Mouse (Mus musculus) hindlimb bud, embryonic 11.5 days (tissue): ENCODE data around the gene Slc1a7.

ENCODE experiments used
- DNase-seq: peaks from one replicate; pipeline ENCODE4 v3.0.0-alpha.2; 2012; ENCODE audit warnings: low read depth, low spot score; ENCODE audit errors: extremely low spot score

Slc1a7 gene

GRCm38 (mm10) chr4:108007532-108008103 is 39.5 kb downstream of the Slc1a7 start:
- no peak for DNase-seq

GRCm38 (mm10) chr4:108008541-108008940 is 40.4 kb downstream of the Slc1a7 start:
- no peak for DNase-seq

- no peak for DNase-seq
These were observed 46.3 kb downstream of the Slc1a7 start for GRCm38 (mm10) chr4:108014466-108014865.

- DNase-seq: no peak
These were observed 47.1 kb downstream of the Slc1a7 start for GRCm38 (mm10) chr4:108015067-108015765.

- no peak for DNase-seq
These were observed 48.2 kb downstream of the Slc1a7 start for GRCm38 (mm10) chr4:108016321-108016720.

DNA sequence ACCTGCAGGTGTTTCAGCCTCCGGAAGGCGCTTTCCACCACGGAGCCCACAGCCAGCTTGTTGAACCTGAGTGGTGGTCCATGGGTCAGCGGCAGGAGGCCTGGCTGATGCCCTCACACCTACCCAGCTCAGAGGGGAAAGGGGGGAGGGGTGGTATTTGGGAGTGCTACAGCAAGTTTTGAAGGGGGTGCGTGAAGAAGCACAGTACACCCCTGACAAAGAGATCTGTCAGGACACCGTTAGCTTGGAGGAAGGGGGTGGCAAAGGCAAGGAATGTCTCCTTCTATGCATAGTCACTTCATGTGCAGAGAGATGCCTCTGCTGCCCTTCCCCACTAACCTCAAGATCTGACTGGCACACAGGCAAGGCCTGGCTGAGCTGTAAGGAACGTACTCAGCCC is 49.7 kb downstream of the Slc1a7 start:
- DNase-seq: no peak

- no peak for DNase-seq
These were observed 50.2 kb downstream of the Slc1a7 start for GRCm38 (mm10) chr4:108018241-108018923.

DNA sequence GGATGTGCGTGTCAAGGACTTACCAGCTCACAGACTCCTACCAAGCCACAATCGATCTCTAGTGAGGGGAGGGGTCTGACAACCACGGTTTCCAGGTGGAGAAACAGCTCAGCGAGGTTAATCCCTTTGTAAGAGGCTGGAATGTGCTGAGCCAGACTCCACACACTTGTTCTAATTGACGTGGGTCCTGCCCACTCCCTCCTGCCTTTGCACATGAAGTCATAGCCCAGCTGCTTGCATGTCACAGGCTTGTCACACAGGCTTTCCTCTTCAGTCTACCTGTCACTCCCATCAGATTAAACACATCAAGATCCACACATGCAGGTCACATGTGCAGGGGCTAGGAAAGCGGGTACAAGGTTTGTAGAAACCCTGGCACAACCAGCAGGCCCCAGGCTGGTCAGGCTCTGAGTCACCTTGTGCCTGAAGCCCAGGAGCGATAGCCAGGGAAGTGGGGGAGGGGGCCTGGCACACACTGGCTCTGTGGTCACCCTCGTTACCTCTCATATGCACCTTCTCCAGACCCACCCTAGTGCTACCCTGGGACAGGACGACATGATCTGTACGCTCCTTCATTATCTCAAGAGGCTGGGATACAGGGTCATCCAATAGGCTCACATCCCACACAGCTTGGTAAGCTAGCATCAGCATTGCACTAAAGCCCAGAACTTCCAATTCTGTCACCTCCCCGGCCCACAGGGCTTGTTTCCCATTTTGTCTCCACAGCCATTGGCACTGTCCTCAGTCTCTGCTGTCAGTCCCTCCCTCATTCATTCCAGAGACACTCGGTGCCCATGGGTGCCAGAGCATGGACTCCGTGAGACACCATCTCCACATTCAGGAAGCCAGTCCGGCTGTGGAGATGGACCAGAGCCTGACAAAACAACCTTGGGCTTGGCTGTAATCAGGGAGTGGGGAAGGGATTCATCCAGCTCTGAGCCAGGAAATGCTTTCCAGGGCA is 51.1 kb downstream of the Slc1a7 start:
- DNase-seq: no peak

DNA sequence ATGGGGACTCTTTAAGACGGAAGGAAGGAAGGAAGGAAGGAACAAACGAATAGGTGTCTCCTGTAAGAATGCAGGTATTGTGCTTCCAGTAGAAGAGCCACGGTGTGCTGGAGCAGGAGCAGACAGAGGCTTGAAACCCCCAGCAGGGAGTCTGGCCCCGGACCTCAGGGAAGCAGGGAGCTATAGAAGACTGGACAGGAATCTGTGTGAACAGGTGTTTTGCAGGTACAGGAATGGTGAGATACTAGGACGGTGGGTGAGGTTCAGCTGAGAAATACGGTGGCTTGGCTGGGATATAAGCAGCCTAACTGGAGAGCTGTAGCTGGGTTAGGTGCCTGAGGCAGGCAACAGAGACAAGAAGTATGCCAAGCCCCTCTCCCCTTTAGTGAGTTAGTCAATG is 52.0 kb downstream of the Slc1a7 start:
- no peak for DNase-seq

GRCm38 (mm10) chr4:108023186-108023585 is 55.1 kb downstream of the Slc1a7 start:
- DNase-seq: no peak

- DNase-seq: no peak
These were observed 56.5 kb downstream of the Slc1a7 start for GRCm38 (mm10) chr4:108024641-108025040.

GRCm38 (mm10) chr4:108025269-108025668 is 57.1 kb downstream of the Slc1a7 start:
- no peak for DNase-seq

- DNase-seq: no peak
These were observed 58.1 kb downstream of the Slc1a7 start for GRCm38 (mm10) chr4:108026193-108026592.

DNA sequence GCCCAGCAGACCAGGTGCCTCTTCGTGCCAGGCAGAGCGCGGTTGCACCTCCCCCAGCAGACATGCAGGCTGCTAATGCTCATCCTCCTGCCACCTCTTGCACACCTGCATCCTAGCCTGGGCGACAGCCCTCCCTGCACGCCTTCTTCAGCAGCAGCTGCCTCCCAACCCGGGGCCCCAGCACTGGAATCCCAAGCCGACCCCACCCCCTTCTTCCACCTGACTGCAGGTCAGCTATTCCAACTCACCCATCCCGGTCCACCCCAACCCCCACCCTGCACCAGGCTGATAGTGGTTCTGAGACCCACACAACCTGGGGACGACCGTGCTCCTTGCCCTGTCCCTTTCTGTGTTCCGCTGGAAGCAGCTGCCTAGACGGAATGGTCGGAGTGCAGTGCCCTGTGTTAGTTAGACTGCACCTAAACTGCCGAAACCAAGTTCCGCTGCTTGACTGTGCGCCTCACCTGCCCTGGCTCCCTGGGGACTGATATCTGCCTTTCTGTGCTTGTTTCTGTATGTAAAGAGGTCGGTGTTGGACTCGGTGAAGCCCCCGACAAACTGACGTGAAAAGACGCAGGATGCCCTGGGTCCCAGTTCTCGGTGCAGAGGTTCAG is 62.9 kb downstream of the Slc1a7 start:
- DNase-seq: no peak

DNA sequence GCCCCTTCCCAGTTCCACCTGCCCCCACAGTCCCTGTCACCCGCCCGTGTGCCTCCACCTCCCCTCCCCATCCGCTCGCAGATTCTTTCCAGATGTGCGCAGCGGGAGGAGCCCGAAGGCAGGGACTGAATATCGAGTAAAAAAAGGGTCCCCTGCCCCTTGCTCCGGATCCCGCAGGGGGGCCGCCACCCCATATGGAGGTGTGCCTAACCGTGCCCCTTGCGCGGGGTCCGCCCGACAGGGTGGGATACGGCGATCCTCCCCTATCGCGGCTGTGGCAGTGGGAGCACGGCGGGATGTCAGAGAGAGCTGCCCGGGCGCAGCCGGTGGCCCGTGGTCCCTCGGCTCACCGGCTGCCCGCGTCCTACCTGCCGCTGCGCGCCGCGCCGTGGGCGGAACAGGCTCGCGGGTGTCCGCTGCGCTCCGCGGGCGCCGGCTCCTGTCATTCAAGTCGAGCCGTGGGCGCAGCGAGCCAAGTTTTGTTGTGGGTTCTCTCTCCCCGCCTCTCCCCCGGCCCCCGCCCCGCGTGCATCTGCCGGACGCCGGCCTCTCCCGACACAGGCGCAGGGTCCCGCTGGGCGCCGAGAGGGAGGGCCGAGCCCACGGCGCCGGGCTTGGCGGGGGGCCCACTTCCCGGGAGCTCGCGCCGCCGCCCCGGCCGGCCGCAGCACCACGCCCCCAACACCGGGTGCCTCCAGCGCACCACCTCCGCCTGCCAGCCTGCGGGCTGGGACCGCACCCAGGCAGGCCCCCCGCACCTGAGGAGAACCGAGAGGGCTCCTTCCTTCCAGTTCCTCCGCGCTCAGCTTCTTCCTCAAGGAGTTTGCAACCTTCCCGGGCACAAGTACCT is 63.6 kb downstream of the Slc1a7 start:
- no peak for DNase-seq

DNA sequence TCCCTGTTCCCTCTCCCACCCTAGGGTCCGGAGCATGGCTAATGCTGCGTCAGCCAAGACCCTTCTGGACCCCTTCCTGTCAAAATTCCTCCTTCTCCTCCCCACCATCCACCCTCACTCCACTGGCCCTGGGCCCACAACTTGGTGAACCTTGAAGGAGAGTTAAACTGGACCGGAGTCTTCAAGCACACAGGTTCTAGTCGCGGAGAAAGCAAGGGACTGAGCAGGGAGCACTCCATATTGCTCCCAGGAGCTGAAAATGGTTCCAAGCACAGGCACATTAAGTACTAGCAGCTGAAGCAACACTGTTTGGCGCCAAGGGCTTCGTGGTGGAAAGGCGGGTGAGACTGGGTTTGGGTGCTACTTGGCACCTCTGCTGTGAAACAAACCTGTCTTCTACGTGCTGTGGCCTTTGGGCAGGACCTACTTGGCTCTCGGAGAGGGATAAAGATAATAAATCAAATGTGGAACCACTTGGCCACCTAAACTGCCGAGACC is 64.3 kb downstream of the Slc1a7 start:
- DNase-seq: no peak

GRCm38 (mm10) chr4:108033041-108033764 is 65.1 kb downstream of the Slc1a7 start:
- no peak for DNase-seq

DNA sequence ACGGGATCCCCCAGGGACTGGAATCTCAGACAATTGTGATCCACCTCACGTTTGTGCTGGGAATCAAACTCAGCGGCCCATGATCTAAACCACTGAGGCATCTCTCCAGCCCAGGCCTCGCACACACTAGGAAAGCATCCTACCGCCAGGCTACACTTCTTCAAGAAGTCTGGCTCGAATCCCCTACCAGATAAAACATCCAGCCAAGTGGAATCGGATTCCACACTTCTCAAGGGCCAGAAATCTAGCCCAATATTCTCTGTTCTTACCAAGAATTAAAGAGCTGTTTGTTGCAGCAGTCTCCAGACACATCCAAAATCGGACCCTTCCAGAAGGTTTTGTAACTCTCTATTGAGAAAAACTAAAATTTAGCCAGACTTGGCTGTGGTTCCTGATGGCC is 68.9 kb downstream of the Slc1a7 start:
- no peak for DNase-seq
